Mouse (Mus musculus) cerebellum, adult 11 months (tissue): ENCODE results near the gene Man2a2.
"Not testable (repeated sequence)": the region's sequence is repeated elsewhere in the genome, so short reads cannot be mapped to it uniquely, and the experiment has no call there.

Source experiments
- DNase-seq: peaks from one replicate; pipeline ENCODE4 v3.0.0; 2022

Man2a2 gene

DNA sequence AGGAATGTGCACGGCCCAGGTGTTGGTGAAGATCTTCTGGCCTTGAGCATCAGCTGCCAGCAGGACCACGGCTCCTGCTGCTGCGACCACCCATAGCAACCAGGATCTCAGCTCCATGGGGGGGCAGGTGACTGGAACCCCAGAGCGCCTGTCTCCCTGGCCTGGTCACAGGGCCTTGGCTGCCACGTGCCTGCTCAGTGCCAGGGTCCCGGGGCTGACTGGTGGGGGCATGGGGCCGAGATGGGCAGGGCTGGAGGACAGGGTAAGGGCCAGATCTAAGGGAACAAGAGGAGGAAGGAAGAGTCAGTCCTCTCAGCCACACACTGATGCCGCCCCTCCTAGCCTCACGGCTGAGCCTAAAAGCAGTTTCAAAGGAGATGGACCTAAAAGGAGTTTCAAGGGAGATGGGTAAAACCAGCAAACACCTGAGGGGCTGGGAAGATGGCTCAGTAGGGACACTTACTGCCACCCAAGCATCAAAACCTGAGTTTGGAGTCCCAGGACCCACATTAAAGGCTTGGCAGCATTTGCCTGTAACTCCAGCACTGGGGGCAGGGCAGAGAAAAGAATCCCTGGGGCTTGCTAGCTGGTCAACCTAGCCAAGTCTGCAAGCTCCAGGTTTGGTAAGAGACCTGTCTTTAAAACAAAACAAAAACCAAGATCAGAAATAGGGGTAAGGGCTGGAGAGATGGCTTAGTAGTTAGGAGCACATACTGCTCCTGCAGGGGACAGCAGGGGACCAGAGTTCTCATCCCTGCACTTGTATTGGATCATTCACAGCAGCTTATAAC, 27.7 kb upstream of the Man2a2 start:
- DNase-seq: no peak

DNA sequence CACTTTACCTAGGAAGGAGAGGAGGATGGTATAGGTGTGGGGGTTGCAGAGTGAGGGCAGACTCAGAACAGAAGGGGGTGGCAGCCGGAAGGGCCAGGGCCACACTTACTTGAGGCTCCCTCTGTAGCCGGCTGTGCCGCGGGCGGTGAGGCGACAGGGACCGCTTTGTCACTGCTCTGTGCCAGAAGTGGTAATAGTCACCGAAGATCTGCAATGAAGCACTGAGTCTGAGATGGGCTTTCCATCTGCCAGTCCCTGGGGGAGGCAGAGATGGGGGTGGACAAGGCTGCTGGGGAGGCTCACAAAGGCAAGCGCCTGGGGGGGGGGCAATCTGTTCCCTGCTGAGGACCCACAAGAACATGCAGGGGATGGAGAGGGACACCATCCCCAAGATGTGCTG, 26.8 kb upstream of the Man2a2 start:
- DNase-seq: no peak

DNA sequence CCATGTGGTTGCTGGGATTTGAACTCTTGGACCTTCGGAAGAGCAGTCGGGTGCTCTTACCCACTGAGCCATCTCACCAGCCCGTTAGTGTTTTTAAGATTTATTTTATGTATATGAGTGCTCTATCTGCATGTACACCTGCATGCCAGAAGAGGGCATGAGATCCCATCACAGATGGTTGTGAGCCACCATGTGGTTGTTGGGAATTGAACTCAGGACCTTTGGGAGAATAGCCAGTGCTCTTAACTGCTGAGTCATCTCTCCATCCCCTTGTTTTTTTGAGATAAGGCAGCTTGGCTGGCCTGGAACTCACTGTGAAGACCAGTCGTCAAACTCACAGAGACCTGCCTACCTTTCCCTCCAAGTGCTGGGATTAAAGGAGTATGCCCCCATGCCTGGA, 25.3 kb upstream of the Man2a2 start:
- not testable (repeated sequence) for DNase-seq

DNA sequence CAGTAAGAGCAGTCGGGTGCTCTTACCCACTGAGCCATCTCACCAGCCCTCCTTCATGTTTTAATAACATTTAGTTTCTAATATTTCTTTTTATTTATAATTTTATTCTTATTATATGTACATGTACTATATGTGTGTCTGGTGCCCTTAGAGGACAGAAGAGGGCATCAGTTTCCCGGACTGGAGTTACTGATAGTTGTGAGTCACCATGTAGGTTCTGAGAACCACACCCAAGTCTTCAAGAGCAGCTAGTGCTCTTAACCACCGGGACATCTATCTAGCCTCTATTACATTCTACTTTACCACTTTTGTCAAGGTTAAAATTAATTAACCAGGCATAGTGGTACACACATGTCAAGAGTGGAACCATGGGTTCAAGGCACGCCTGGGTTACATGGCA, 23.4 kb upstream of the Man2a2 start:
- DNase-seq: no peak

DNA sequence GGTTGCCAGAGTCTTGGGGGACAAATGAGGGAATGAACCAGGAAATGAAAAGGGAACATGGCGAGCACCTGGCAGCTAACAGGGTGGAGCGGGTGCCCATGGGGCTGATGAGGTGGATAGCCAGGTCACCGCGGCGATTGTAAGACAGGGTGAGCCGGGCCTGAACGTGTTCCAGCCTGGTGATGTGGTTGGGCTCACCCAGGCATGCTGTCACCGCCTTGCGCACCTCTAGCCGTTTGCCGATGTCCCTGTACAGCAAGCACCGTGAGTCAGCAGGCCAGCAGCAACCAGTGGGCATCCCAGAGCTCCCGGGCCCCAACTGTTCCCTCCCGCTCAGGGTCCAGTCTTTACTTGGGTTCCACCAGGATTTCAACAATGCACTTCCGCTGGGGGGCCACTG, 20.9 kb upstream of the Man2a2 start:
- no peak for DNase-seq

DNA sequence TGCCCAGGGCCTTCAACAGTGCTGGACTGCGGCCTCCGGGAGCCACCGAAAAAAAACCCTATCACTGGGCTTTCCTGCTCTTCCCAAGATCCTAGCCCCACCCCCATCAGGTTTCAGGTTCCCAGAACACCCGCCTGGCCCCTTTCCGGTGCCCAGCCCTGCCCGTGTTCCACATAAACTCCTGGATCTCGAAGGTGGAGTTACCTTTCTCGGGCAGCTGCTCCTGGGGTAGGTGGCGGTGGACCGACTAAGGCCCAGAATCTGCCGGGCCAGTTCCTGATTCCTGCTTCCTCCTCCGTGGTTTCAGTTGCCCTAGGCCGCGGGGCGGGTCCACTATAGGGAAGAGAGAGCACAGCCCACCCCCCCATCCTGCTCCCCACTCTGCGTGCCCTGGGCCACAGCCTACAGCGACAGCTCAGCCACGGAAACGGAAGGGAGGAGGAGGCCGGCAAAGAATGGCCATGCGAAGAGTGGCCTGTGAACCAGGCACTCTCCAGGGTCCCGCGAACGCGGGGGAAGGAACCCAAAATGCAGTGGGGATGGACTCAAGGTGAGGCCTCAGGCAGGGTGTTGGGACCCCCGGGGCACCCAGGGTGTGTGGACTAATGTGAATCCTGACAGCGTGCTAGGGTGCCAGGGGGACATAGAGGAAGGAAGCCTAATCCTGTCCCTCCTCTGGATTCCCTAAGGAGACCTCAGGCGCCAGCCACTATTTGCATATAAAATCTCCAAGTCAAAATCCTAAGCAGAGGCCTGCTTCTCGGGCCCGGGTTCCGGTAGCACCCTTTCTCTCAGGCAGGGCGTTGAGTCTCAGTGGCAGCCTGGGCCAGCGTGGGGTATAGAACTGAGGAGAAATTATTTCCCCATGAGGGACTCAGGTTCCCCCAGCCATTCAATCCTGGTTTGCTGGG, 16.7 kb upstream of the Man2a2 start, which contains the start of gene Fes:
TSS of gene Fes (minus strand) at position 314 of the 911 bp plus-strand sequence.
- DNase-seq: no peak

DNA sequence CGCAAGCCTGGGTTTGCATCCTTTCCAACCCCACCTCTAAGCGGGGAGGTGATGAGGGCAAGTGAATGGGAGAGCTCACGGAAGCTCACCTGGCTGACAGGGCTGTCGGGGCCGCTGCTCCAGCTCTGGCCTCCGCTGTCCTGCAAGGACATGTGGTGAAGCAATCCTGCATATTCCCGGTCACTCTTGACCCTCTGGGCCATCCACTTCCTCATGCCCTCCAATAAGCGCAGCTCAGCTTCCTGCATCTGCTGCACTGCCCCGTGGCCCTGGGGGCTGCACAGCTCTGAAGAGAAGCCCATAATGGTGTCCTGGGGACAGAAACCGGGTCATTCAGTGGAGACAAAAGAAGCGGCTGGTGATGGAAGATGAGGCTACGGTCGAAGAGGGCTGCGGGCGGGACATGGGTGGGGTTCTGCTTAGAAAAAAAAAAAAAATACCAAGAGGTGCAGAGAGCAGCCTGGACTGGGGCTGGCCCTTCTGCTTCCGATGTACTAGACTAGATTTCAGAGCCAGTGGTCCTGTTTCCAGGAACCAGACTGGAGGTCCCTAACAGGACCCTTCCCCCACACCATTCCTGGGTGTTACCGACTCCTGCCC, 16.0 kb upstream of the Man2a2 start:
- no peak for DNase-seq

DNA sequence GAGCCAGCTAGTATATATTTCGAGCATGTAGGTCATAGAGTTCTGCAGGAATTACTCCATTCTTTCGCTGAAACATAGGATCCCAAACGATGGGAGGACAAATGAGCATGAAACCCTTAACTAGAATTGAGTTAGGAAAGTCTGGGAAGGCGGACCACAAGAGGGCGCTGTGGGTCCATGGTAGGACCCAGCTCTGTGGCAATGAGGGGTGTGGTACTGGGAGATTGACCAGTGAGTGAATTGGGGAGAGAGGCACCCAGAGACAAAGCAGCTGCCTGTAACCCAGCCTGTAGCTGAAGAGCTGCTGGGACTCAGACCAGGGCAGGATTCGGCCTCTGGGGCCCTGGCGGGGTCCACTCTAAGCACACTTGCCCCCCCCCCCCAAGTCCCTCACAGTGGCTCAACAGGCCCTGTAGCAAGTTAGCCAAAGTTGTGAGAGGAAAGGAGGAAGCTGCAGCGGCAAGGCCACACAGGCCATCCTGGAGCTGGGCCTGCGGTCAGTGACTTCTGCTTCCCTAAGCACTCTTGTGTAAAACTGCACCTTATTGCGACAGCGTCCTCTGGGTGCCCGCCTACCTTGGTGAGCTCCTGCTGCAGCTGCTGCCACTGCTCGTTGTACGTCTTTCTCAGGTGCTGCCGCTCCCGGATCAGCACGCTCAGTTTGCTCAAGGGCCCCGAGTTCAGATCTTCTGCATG, 15.2 kb upstream of the Man2a2 start:
- DNase-seq: peak; percentile 80

DNA sequence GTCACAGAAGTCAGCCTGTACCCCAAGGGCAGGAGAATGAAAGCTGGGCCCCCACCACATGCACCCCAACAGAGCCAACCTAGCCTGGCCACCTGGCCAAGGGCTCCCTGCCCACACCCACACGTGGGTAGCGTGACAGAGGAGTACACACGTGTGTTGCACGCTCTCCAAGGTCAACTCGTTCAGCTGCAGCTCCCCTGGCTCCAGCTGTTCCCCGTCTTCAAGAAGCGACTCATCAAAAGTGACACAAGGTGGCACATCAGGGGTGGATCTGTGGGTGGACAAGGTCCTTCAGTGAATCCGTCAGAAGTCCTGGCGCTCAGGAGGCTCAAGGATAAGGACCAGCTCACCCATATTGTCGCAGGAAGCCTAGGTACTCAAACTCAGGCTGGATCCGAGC, 11.7 kb upstream of the Man2a2 start:
- DNase-seq: no peak

DNA sequence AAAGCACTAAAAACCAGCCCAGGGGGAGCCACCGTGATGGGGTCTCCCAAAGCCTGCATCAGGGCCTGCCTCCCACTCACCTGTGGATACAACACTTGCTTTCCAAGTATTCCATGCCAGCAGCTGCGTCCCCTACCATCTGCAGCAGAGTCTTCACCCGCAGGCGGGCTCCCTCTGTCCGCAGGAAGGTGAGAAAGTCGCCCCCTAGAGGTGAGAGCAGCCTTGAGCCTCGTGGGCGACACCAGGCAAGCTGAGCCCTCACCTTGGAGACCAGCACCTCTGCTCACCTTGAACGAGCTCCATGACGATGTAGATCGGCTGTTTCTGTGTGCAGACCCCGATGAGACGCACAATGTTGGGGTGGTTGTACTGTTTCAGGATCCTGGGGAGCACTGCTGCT, 8.4 kb upstream of the Man2a2 start:
- no peak for DNase-seq

DNA sequence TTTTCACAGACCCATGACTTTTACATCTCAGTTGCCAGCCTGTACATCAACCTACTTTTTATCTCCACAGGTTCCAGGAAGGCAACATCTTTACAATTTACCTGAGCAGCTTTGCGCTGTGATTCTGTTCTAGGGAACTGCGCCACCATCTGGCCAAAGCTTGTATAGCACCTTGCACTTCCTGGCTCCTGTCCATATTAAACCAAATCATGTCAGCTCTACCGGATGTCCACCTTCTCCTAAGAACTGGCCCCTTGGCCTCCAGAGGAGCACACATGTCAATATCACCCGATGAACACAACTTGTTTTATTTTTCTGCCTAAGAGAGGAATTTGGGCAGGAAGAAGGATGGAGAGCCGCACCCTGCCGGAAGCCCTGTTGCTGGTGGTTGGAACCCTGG, 6.3 kb upstream of the Man2a2 start:
- DNase-seq: peak; percentile 78

DNA sequence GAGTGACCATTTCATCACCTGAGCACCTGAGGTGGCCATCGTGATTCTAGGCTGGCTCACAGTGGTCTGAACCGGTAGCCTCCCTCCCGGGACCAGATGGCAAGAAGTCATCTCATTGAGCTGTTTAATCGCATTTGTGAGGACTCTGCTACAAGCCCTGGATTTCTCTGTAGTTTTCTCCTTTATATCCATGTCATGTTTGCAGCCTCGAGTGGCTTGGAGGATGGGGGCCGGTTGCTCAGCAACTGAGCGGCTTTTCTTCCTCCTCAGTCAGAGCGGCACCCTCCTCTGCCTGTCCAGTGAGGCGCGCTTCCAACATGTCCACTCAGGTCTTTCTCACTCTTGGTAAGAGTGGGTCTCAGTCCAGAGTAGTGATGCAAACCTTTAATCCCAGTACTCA, 5.0 kb upstream of the Man2a2 start:
- DNase-seq: no peak

DNA sequence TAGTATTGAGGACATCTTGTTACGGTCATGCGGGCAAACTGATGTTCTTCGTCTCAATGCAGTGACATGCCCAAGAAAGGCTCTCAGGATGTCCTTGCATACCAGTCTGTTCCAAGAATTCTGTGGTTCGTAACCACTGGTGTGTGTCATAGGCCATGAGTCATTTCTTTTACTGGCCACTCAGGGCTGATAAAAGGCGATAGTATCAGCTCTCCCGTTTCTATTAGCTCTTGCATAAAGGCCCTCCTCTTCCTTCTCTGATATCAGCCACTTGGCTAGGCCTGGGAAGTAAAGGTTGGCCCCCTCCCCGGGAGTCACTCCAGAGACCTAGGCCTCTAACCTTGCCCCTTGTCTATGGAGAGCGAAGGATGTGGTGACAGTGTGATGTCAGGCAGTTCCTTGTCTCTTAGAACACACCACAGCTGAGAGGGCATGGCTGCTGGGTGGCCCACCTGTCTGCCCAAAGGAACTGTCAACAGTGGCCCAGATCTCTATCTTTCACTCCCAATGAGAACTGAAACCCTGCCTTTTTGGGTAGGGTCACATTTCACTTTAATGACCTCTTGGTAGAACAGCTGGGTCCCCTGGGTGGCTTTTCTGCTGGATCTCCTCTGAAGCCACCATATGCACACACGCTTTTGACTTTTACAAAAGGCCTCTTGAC, 4.3 kb upstream of the Man2a2 start:
- no peak for DNase-seq

DNA sequence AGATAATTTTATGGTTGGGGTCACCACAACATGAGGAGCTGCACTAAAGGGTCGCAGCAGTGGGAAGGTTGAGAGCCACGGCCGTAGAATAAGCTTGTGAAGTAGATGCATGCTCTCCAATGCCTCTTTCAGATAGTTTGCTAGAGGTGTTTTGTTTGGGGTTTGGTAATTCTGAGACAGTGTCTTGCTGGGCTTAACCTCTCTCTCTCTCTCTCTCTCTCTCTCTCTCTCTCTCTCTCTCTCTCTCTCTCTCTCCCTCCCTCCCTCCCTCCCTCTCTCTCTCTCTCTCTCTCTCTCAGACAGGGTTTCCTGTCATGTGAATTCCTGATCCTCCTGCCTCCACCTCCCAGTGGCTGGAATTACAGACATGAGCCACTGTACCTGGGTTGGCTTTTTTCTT, 3.6 kb upstream of the Man2a2 start:
- DNase-seq: no peak

DNA sequence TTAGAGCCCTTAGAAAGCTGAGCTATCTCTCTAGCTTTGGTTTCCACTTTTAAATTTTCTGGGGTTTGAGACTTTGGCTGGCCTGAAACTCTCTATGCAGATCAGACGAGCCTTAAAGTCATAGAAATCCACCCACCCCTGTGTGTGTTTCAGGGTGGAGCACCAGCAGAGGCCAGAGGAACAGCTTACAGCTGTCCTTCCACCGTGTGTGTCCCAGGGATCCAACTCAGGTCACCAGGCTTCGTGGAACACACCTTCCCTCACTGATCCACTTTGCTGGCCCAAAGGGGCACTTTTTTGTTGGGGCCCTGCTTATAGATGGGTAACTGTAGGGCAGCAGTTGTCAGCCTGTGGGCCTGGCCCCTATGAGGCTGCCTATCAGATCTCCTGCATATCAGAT, 3.1 kb upstream of the Man2a2 start:
- no peak for DNase-seq

DNA sequence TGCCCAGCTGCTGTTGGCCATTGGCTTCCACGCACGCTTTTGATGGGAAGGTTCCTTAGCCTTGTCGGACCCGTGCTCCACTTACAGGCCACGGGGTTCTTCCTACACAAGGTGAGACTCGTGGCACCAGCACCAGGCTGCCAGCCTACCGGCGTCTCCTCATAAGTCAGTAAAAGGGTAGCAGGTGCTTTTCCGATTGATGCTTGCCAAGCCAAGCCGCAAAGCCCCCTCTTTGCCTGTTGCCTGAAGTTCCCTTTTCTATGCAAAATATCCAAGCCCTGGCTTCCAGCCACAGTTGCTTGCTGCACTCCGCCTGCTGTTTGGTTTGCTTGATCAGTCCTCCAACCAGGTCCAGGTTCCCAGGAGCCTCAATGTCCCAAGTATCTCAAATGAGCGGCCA, 2.7 kb upstream of the Man2a2 start:
- no peak for DNase-seq

DNA sequence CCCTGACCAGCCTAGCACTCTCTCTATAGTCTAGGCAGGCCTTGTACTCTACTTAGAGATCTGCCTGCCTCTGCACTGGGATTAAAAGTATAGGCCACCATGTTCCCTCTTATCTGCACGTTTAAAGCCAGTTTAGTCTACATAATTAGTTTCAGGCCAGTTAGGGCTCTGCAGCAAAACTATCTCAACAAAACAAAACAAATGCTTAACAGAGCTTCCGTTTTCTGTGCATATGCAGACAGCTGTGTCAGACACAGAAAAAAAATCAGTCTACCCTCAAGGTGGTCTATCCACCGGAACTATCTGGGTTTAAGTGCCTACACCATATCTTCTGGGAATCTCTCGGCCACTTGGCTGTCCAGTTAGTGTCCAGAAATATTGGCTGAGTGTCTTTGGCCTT, 2.2 kb upstream of the Man2a2 start:
- DNase-seq: no peak

DNA sequence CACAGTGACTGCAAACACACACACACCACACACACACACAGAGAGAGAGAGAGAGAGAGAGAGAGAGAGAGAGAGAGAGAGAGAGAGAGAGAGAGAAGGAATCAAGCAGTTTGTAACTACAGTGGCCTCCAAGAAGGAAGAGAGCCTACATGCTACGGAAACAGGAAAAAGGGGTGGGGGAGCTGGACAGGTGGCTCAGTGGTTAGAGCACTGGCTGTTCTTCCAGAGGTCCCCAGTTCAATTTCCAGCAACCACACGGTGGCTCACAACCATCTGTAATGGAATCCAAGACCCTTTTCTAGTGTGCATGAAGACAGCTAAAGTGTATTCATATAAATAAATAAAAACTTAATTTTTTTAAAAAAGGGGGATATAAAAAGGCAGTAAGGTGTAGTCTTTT, 1.5 kb upstream of the Man2a2 start:
- no peak for DNase-seq

DNA sequence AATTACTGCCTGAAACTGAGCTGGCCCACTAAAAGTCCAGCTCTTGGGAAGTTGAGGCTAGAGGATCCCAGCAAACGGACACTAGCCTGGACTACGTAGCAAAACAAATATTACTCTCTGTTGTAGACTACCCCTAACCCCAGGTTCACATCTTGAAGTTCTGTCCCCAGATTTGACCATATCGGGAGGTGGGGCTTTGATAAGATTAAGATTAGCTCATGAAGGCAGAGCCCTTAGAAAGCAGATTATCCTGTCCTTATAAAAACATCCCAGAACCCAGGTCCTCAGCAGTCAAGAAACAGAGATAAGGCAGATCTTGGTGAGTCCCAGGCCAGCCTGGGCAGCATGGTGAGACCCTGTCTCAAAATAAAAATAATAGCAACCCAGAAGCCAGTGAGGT, 991 bp upstream of the Man2a2 start:
- no peak for DNase-seq

DNA sequence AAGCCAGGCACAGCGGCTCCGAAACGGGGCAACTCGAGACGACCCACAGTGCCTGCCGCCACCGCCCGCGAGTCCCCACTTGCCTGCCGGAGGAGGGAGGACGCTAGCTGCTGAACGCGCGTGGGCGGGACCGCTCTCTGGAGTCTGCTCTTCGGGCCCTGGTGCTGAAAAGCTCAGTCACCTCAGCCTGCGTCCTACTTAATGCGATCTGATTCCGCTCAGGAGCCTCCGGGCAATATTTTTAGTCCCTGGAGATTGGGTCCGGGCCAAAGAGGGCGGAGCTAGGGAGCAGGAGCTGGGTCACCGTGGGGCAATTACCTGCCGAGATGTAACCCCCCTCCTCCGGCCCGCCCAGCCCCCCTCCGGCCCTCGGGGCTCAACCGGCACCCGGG, 530 bp downstream of the Man2a2 start:
- peak; percentile 90 for DNase-seq

DNA sequence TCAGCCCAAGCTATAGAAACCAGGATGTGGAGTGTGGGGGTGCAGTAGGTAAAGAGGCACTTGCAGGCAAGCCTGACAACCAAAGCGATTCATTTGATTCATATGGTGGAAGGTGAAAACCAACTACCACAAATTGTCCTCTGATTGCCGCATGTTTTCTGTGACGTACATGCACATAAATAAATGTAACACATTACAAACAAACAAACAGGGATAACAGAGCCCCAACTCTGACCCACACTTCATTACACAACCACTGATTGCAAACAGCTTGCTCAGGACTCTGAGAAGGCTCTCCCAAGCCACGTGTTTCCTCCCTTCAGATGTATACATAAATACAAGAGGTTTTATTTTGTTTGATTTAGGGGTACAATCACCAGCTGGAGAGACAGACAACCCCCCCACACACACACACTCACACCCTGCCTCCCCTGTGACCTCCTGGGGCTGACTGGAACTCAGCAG, 1.2 kb downstream of the Man2a2 start:
- DNase-seq: no peak

DNA sequence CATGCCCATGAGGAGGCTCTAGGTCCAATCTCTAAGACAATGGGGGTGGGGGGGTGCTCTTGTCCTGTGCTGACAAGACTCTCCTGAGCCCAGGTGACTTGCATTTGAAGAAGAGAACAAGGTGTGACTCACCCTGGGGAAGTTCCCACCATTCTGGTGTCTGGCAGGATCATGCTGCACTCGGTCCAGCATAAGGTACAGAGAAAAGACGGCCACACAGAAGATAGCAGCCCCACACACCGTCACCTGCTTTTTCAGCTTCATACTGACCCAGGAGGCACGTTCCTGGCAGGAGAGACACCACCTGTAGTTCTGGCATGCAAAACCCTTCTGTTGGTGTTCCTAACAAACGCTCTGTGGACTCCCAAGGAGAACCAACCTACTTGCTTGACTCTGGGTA, 1.7 kb downstream of the Man2a2 start:
- DNase-seq: peak; percentile 45
